In genomic region chr12:99669976-99670761, GRCm38 (mm10) we compare ENCODE assay signal across 7 mouse cellular contexts.
DNase-seq lines count a peak whose midpoint lies in the region; ATAC-seq and TF ChIP-seq lines count a peak whose summit lies in the region.

No protein-coding gene starts in this region.

- peak; percentile 51; the same call in 1 of the 2 replicates for ATAC-seq in limb, embryonic 14.5 days (ENCODE audit: low FRiP score, low read depth)

- H3K4me3 ChIP-seq in brown adipose tissue, adult 24 weeks (ENCODE audit: insufficient read depth, low read depth, low read length), result peak overlapping the region; percentile 44
- H3K4me3 ChIP-seq in limb, embryonic 14.5 days (replicated peaks; ENCODE audit: low read length), result no peak overlapping the region

- WGBS in limb, embryonic 14.5 days, result 62% methylated on average over 26 of the region's 26 CpGs

- TF ChIP-seq POLR2A in limb, embryonic 14.5 days (IDR thresholded peaks at IDR 0.05; ENCODE audit: borderline replicate concordance, extremely low read depth, insufficient read depth, insufficient read length), result no peak

- H3K36me3 ChIP-seq in limb, embryonic 14.5 days (ENCODE audit: control insufficient read depth, insufficient read depth, low read length), result no peaks in the 10 kb centered on the region

- no peak overlapping the region for H3K9ac ChIP-seq in limb, embryonic 14.5 days (ENCODE audit: low read depth, low read length, severe bottlenecking)

- peak; percentile 8 to 27 for DNase-seq in left cerebral cortex, postnatal 36 days (ENCODE audit: low spot score in 2 of 2)
- no peak for DNase-seq in left cerebral cortex, postnatal 10 days (ENCODE audit: extremely low spot score in 1 of 2, low spot score in 2 of 2)
- peak; percentile 23 for DNase-seq in gastrocnemius, postnatal 10 days
- DNase-seq in limb, embryonic 14.5 days (ENCODE audit: low spot score), result peak; percentile 63
- DNase-seq in testis, postnatal 10 days (ENCODE audit: low spot score), result peak; percentile 47
- DNase-seq in urinary bladder, adult 2 months (ENCODE audit: low spot score), result no peak

- intact Hi-C loops in left cerebral cortex, postnatal 36 days (cut with DNase I), result no loop called here
- intact Hi-C loops in left cerebral cortex, postnatal 10 days (cut with DNase I), result no loop called here

- no peaks in the 10 kb centered on the region for H3K9me3 ChIP-seq in limb, embryonic 14.5 days (ENCODE audit: control insufficient read depth, low read length)

- H3K27me3 ChIP-seq in limb, embryonic 14.5 days (ENCODE audit: control insufficient read depth, insufficient read depth, low read length), result no peaks in the 10 kb centered on the region

- H3K27ac ChIP-seq in brown adipose tissue, adult 24 weeks (replicated peaks; ENCODE audit: low read depth, low read length), result no peak overlapping the region
- H3K27ac ChIP-seq in limb, embryonic 14.5 days (replicated peaks; ENCODE audit: low read depth, low read length), result no peak overlapping the region

- peaks cover 2% of the 10 kb centered on the region; the same call in 1 of the 2 replicates for H3K4me1 ChIP-seq in brown adipose tissue, adult 24 weeks (ENCODE audit: control insufficient read depth, insufficient read depth, insufficient read length, low read length)
- peaks cover 10% of the 10 kb centered on the region for H3K4me1 ChIP-seq in limb, embryonic 14.5 days (ENCODE audit: control insufficient read depth, insufficient read depth, low read length)

- H3K4me2 ChIP-seq in limb, embryonic 14.5 days (replicated peaks; ENCODE audit: low read depth, low read length, severe bottlenecking), result peak overlapping the region; percentile 19; the same call in 1 of the 2 replicates

Comparison
In these comparisons a context has a peak if more than half of its experiments do, and no peak if none do; other contexts are left out.
1. DNase-seq: peak in left cerebral cortex, postnatal 36 days (2 of 2), gastrocnemius, postnatal 10 days (single experiment), limb, embryonic 14.5 days (single experiment) and testis, postnatal 10 days (single experiment); none in left cerebral cortex, postnatal 10 days (0 of 2) and urinary bladder, adult 2 months (single experiment).